ENCODE assay signal across 8 mouse cellular contexts in genomic region chr5:115565403-115565802, GRCm38 (mm10). TPM values are rescaled to one million over a fixed set of nuclear protein-coding genes. Genes with fewer than 3 reads are reported as not detected.
DNase-seq lines count a peak whose midpoint lies in the region; ATAC-seq lines count a peak whose summit lies in the region.

No protein-coding gene starts in this region.

- no peaks in the 10 kb centered on the region for H3K27me3 ChIP-seq in intestine, embryonic 15.5 days (replicated peaks)
- no peaks in the 10 kb centered on the region; the same call in 1 of the 2 replicates for H3K27me3 ChIP-seq in neural tube, embryonic 14.5 days (ENCODE audit: control insufficient read depth, insufficient read depth, low read length)

- H3K9ac ChIP-seq in intestine, embryonic 15.5 days, result peak overlapping the region; percentile 98
- H3K9ac ChIP-seq in neural tube, embryonic 14.5 days (replicated peaks; ENCODE audit: low read depth, low read length), result peak overlapping the region; percentile 88

- under 1% methylated on average over 39 of the region's 46 CpGs for WGBS in intestine, embryonic 15.5 days
- under 1% methylated on average over 33 of the region's 46 CpGs for WGBS in neural tube, embryonic 14.5 days

- peak; percentile 47 for DNase-seq in adrenal gland, postnatal 10 days
- no peak for DNase-seq in adrenal gland, postnatal 14 days
- DNase-seq in retina, postnatal 1 day, result peak; percentile 15
- DNase-seq in retina, embryonic 14.5 days (ENCODE audit: low spot score), result no peak
- DNase-seq in kidney, postnatal 25 days, result no peak

- ATAC-seq in intestine, embryonic 15.5 days, result peak; percentile 35
- ATAC-seq in neural tube, embryonic 14.5 days (ENCODE audit: low read depth), result peak; percentile 54
- ATAC-seq in megakaryocyte progenitor cell, adult 5-6 weeks (replicated peaks; ENCODE audit: poor library complexity), result no peak; the same call in 1 of the 2 replicates

- H3K4me1 ChIP-seq in intestine, embryonic 15.5 days (replicated peaks), result peaks cover 36% of the 10 kb centered on the region
- H3K4me1 ChIP-seq in neural tube, embryonic 14.5 days (ENCODE audit: control insufficient read depth, insufficient read depth, low read length), result peaks cover 18% of the 10 kb centered on the region

- H3K36me3 ChIP-seq in intestine, embryonic 15.5 days, result peaks cover 25% of the 10 kb centered on the region
- H3K36me3 ChIP-seq in neural tube, embryonic 14.5 days (ENCODE audit: control insufficient read depth, insufficient read depth, low read length), result peaks cover 29% of the 10 kb centered on the region

- H3K4me2 ChIP-seq in intestine, embryonic 15.5 days (replicated peaks), result peak overlapping the region; percentile 90
- H3K4me2 ChIP-seq in neural tube, embryonic 14.5 days (ENCODE audit: low read depth, low read length), result peak overlapping the region; percentile 93

- no peaks in the 10 kb centered on the region for H3K9me3 ChIP-seq in intestine, embryonic 15.5 days
- no peaks in the 10 kb centered on the region for H3K9me3 ChIP-seq in neural tube, embryonic 14.5 days (ENCODE audit: control insufficient read depth, low read length)

- peak overlapping the region; percentile 78 for H3K27ac ChIP-seq in intestine, embryonic 15.5 days
- peak overlapping the region; percentile 57 for H3K27ac ChIP-seq in neural tube, embryonic 14.5 days (ENCODE audit: low read depth, low read length)

- H3K4me3 ChIP-seq in intestine, embryonic 15.5 days (replicated peaks), result peak overlapping the region; percentile 94
- peak overlapping the region; percentile 89 for H3K4me3 ChIP-seq in neural tube, embryonic 14.5 days (ENCODE audit: low read depth, low read length)

RNA-seq across cellular contexts. Expression of gene Gcn1l1, which starts 0.3 kb away (rescaled TPM):
- 10 to 100 TPM; 52.4 to 63.2 TPM for total RNA-seq in adrenal gland, postnatal 10 days (2021)
- 59.7 and 60.4 TPM in 2 replicates for total RNA-seq in adrenal gland, postnatal 14 days (2021)
- polyA plus RNA-seq in intestine, embryonic 15.5 days (2015; fragmentation: Nextera tagmentation; extraction: Ambion mirVana), result 31.8 and 34.7 TPM in 2 replicates
- polyA plus RNA-seq in neural tube, embryonic 14.5 days (2014; fragmentation: Nextera tagmentation; extraction: Ambion mirVana), result 41.9 and 45.2 TPM in 2 replicates
- 17.5 and 17.7 TPM in 2 replicates for total RNA-seq in megakaryocyte progenitor cell, adult 5-6 weeks (2015)
- 33.2 and 35.3 TPM in 2 replicates for total RNA-seq in megakaryocyte progenitor cell, adult 5-6 weeks (2017)

RNA-seq across cellular contexts. Expression of gene Rplp0, which starts 6.1 kb away (rescaled TPM):
- total RNA-seq in adrenal gland, postnatal 10 days (2021), result 100 to 1,000 TPM; 933 to 968 TPM
- total RNA-seq in adrenal gland, postnatal 14 days (2021), result 786 and 963 TPM in 2 replicates
- 1,607 and 1,644 TPM in 2 replicates for polyA plus RNA-seq in intestine, embryonic 15.5 days (2015; fragmentation: Nextera tagmentation; extraction: Ambion mirVana)
- 903 and 934 TPM in 2 replicates for polyA plus RNA-seq in neural tube, embryonic 14.5 days (2014; fragmentation: Nextera tagmentation; extraction: Ambion mirVana)
- 3,223 and 3,257 TPM in 2 replicates for total RNA-seq in megakaryocyte progenitor cell, adult 5-6 weeks (2015)
- 1,603 and 2,013 TPM in 2 replicates for total RNA-seq in megakaryocyte progenitor cell, adult 5-6 weeks (2017)

RNA-seq across cellular contexts. Expression of gene Pxn, which starts 58.9 kb away (rescaled TPM):
- total RNA-seq in adrenal gland, postnatal 10 days (2021), result 10 to 100 TPM; 55.1 to 72.4 TPM
- 48.9 and 54.8 TPM in 2 replicates for total RNA-seq in adrenal gland, postnatal 14 days (2021)
- 56.9 and 58.2 TPM in 2 replicates for polyA plus RNA-seq in intestine, embryonic 15.5 days (2015; fragmentation: Nextera tagmentation; extraction: Ambion mirVana)
- 8.5 and 11.1 TPM in 2 replicates for polyA plus RNA-seq in neural tube, embryonic 14.5 days (2014; fragmentation: Nextera tagmentation; extraction: Ambion mirVana)
- 40.4 and 52.8 TPM in 2 replicates for total RNA-seq in megakaryocyte progenitor cell, adult 5-6 weeks (2015)
- 69.6 and 73.0 TPM in 2 replicates for total RNA-seq in megakaryocyte progenitor cell, adult 5-6 weeks (2017)

Comparison
In these comparisons a context has a peak if more than half of its experiments do, and no peak if none do; other contexts are left out.
1. DNase-seq: peak in adrenal gland, postnatal 10 days (single experiment) and retina, postnatal 1 day (single experiment); none in adrenal gland, postnatal 14 days (single experiment), retina, embryonic 14.5 days (single experiment) and kidney, postnatal 25 days (0 of 2).